Mouse (Mus musculus) heart, postnatal 36 days (tissue): ENCODE measurements around the gene Spaar. TPM values are rescaled to one million over a fixed set of nuclear protein-coding genes. Genes with fewer than 3 reads are reported as not detected.

Source experiments
- DNase-seq, 2 experiments: peaks; one replicate each; pipeline ENCODE4 v3.0.0; 2021 to 2022
- intact Hi-C: fragments of 180-260 bp; cut with DNase I; formaldehyde crosslinking; loops from one replicate; pipeline ENCODE4 v1.15.1; 2025
- total RNA-seq, 2 experiments: library from RNA; stranded (reverse); gene quantifications; 2 replicates each; pipeline ENCODE4 v1.2.3; 2021

The Spaar gene
- total RNA-seq: 1 to 10 TPM; 4.3 to 6.4 TPM

GRCm38 (mm10) chr4:43729794-43730550 lies at the start of gene Spaar:
Spaar (plus strand) TSS chr4:43730034.
- peak; percentile 70 to 79 for DNase-seq
- intact Hi-C loops: loop anchor here (5.0 kb wide), 1 partner anchor 148 kb away; the partner anchor contains the start of gene Msmp

- intact Hi-C loops: no loop called here
- no peak for DNase-seq
These were observed 39.8 kb upstream of the Spaar start for GRCm38 (mm10) chr4:43690021-43690420.

GRCm38 (mm10) chr4:43691026-43691425 lies 38.8 kb upstream of the Spaar start:
- intact Hi-C loops: no loop called here
- no peak for DNase-seq

GRCm38 (mm10) chr4:43693806-43694241 lies 36.0 kb upstream of the Spaar start:
- intact Hi-C loops: no loop called here
- peak; percentile 27 to 38 for DNase-seq

- intact Hi-C loops: no loop called here
- no peak for DNase-seq
These were observed 35.2 kb upstream of the Spaar start for GRCm38 (mm10) chr4:43694439-43695248.

- peak; percentile 63 to 67 for DNase-seq
- intact Hi-C loops: no loop called here
These were observed 34.6 kb upstream of the Spaar start for GRCm38 (mm10) chr4:43695249-43695671.

- intact Hi-C loops: no loop called here
- no peak for DNase-seq
These were observed 33.3 kb upstream of the Spaar start for GRCm38 (mm10) chr4:43696561-43696960.

- intact Hi-C loops: no loop called here
- DNase-seq: no peak
These were observed 29.1 kb upstream of the Spaar start, which contains the start of gene Olfr70 for GRCm38 (mm10) chr4:43700707-43701106. Olfr70 (minus strand) TSS chr4:43700807.

GRCm38 (mm10) chr4:43703439-43703838 lies 26.4 kb upstream of the Spaar start:
- no peak for DNase-seq
- intact Hi-C loops: no loop called here

GRCm38 (mm10) chr4:43703851-43704250 lies 26.0 kb upstream of the Spaar start:
- intact Hi-C loops: no loop called here
- DNase-seq: no peak

GRCm38 (mm10) chr4:43705991-43706390 lies 23.8 kb upstream of the Spaar start:
- DNase-seq: no peak
- intact Hi-C loops: no loop called here

- no peak for DNase-seq
These were observed 20.0 kb upstream of the Spaar start, which contains the start of gene Olfr71 for GRCm38 (mm10) chr4:43709869-43710268. Olfr71 (minus strand) TSS chr4:43710255.

GRCm38 (mm10) chr4:43711821-43712220 lies 18.0 kb upstream of the Spaar start:
- intact Hi-C loops: loop anchor here (1.0 to 2.0 kb wide), 4 partner anchors 40 to 269 kb away; no protein-coding TSS in a partner anchor

More at GRCm38 (mm10) chr4:43709869-43710268, 20.0 kb upstream of the Spaar start, which contains the start of gene Olfr71:
- intact Hi-C loops: loop anchor here (2.0 kb wide), 2 partner anchors 179 to 267 kb away; no protein-coding TSS in a partner anchor

GRCm38 (mm10) chr4:43713652-43714219 lies 16.1 kb upstream of the Spaar start:
- intact Hi-C loops: no loop called here
- DNase-seq: no peak

More at GRCm38 (mm10) chr4:43711821-43712220, 18.0 kb upstream of the Spaar start:
- peak; percentile 81 to 93 for DNase-seq

GRCm38 (mm10) chr4:43720491-43721228 lies 9.2 kb upstream of the Spaar start:
- DNase-seq: no peak
- intact Hi-C loops: no loop called here

- no peak for DNase-seq
These were observed 7.6 kb upstream of the Spaar start for GRCm38 (mm10) chr4:43722191-43722590.

GRCm38 (mm10) chr4:43724764-43725163 lies 5.1 kb upstream of the Spaar start:
- intact Hi-C loops: loop anchor here (1.0 to 5.0 kb wide), 3 partner anchors 20 to 142 kb away; partner anchors contain the start of gene Msmp
- DNase-seq: peak; percentile 67 to 68

More at GRCm38 (mm10) chr4:43722191-43722590, 7.6 kb upstream of the Spaar start:
- intact Hi-C loops: no loop called here

GRCm38 (mm10) chr4:43726228-43726993 lies 3.4 kb upstream of the Spaar start:
- peak; percentile 16 to 30 for DNase-seq
- intact Hi-C loops: loop anchor here (5.0 kb wide), 1 partner anchor 144 kb away; the partner anchor contains the start of gene Msmp

- peak; percentile 82 to 83 for DNase-seq
- intact Hi-C loops: loop anchor here (5.0 kb wide), 1 partner anchor 145 kb away; the partner anchor contains the start of gene Msmp
These were observed 2.8 kb upstream of the Spaar start, which contains the start of gene Hrct1 for GRCm38 (mm10) chr4:43726995-43727394. Hrct1 (plus strand) TSS chr4:43727188.
